Mouse (Mus musculus): ENCODE results near the gene Map3k11.

- TF ChIP-seq POLR2A (IDR thresholded peaks at IDR 0.05; ENCODE audit: low read depth, low read length), result no peak
- TF ChIP-seq CTCF (IDR thresholded peaks at IDR 0.05; ENCODE audit: borderline replicate concordance, insufficient read depth, low read length), result no peak
Measured at GRCm38 (mm10) chr19:5745756-5746710, 57.5 kb downstream of the Map3k11 start.
